Mouse (Mus musculus) retina, adult 2 months (tissue): Measurements from ENCODE around the gene St6galnac5.

Experiments
- DNase-seq: peaks from one replicate; pipeline ENCODE4 v3.0.0-alpha.2; 2012; ENCODE audit warnings: low read depth, low spot score

Gene St6galnac5

GRCm38 (mm10) chr3:152913150-152913549 is 68.9 kb downstream of the St6galnac5 start:
- no peak for DNase-seq

- DNase-seq = no peak
Measured at GRCm38 (mm10) chr3:152912216-152913101, 69.6 kb downstream of the St6galnac5 start.

GRCm38 (mm10) chr3:152911578-152911977 is 70.5 kb downstream of the St6galnac5 start:
- DNase-seq = no peak

GRCm38 (mm10) chr3:152907683-152908082 is 74.4 kb downstream of the St6galnac5 start:
- no peak for DNase-seq

- DNase-seq = no peak
Measured at GRCm38 (mm10) chr3:152907087-152907486, 75.0 kb downstream of the St6galnac5 start.

GRCm38 (mm10) chr3:152905800-152906199 is 76.2 kb downstream of the St6galnac5 start:
- no peak for DNase-seq

- no peak for DNase-seq
Measured at GRCm38 (mm10) chr3:152905026-152905425, 77.0 kb downstream of the St6galnac5 start.

GRCm38 (mm10) chr3:152898906-152899305 is 83.1 kb downstream of the St6galnac5 start:
- no peak for DNase-seq

- DNase-seq = no peak
Measured at GRCm38 (mm10) chr3:152897196-152897595, 84.8 kb downstream of the St6galnac5 start.

- DNase-seq = no peak
Measured at GRCm38 (mm10) chr3:152896111-152896510, 85.9 kb downstream of the St6galnac5 start.

GRCm38 (mm10) chr3:152894935-152895334 is 87.1 kb downstream of the St6galnac5 start:
- no peak for DNase-seq

- DNase-seq = no peak
Measured at GRCm38 (mm10) chr3:152888116-152888515, 93.9 kb downstream of the St6galnac5 start.

- no peak for DNase-seq
Measured at GRCm38 (mm10) chr3:152886749-152887148, 95.3 kb downstream of the St6galnac5 start.

- no peak for DNase-seq
Measured at GRCm38 (mm10) chr3:152883556-152883955, 98.5 kb downstream of the St6galnac5 start.

GRCm38 (mm10) chr3:152881706-152882105 is 100.3 kb downstream of the St6galnac5 start:
- DNase-seq = no peak

- no peak for DNase-seq
Measured at GRCm38 (mm10) chr3:152880121-152880835, 101.8 kb downstream of the St6galnac5 start.

GRCm38 (mm10) chr3:152875723-152876290 is 106.2 kb downstream of the St6galnac5 start:
- DNase-seq = no peak

- no peak for DNase-seq
Measured at GRCm38 (mm10) chr3:152874431-152875355, 107.4 kb downstream of the St6galnac5 start.

- DNase-seq = no peak
Measured at GRCm38 (mm10) chr3:152872596-152872995, 109.5 kb downstream of the St6galnac5 start.

GRCm38 (mm10) chr3:152872054-152872453 is 110.0 kb downstream of the St6galnac5 start:
- no peak for DNase-seq
